Mouse (Mus musculus) lung, adult 2 months (tissue): Measurements from ENCODE around the gene Mark2.

Source experiments
- CTCF ChIP-seq: fragments of 200-500 bp; IDR thresholded peaks from 2 replicates; pipeline ENCODE4 v1.5.1; 2011; ENCODE audit warnings: mild to moderate bottlenecking, low read length, control low read depth; ENCODE audit not compliant: insufficient read depth
- POLR2A ChIP-seq: fragments of 200-500 bp; IDR thresholded peaks from 2 replicates; pipeline ENCODE4 v1.6.1; 2011; ENCODE audit warnings: low read depth, mild to moderate bottlenecking, control low read depth, low read length, borderline replicate concordance; ENCODE audit errors: extremely low read depth

DNA sequence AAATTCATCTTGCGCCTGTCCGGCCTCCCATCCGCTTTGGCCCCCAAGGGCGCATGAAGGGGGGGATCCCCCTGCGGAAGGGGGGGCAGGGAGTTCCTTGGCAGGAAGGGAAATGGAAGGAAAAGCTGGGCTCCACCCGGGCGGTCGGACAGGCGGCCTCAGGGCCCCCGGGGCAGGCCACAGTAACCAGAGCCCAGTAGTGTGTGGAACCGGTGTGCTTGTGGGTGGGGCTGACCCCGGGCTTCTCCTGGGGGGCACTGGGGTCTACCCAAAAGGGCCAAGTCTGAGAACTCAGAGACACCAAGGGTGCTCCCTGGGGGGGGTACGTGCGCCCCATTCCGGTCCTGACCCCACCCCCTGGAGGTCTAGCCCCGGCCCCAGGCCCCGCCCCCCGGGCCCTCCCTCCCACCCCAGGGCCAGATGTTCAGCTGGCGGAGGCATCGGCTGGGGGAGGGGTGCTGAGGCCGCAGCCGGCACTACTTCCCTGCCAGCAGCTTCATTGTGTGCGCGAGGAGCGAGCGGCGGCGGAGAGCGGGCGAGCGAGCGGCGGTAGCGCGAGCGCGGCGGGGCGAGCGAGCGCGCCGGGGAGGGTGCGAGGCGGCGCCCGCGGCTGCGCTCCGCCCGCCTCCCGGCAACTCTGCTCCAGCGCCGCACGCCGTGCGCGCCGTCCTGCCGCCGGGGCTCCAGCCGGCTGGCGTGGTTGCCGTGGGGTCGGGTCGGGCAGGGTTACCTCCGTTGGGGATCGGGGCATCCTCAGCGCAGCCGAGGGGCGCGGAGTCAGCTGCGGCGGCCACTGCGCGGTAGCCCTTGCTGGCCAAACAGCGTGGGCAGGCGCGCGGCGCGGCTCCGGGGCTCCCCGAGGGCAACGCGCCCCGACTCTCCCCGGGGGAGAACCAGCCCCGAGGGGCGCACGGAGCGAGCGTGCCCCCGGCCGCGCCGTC is 73.6 kb downstream of the Mark2 start:
- no peak for TF ChIP-seq CTCF
- no peak for TF ChIP-seq POLR2A
